Mouse (Mus musculus) 3T3-L1 (cell line): ENCODE results near the gene Gripap1.

Experiments used
- DNase-seq: peaks from one replicate; pipeline ENCODE4 v3.0.0-alpha.2; 2015; ENCODE audit warnings: low read depth, low spot score

Gene Gripap1

GRCm38 (mm10) chrX:7867141-7867540 lies 77.6 kb downstream of the Gripap1 start:
- no peak for DNase-seq

- no peak for DNase-seq
Observed at GRCm38 (mm10) chrX:7868506-7868905, 78.9 kb downstream of the Gripap1 start.

GRCm38 (mm10) chrX:7869826-7870225 lies 80.3 kb downstream of the Gripap1 start:
- DNase-seq, result no peak
